Mouse (Mus musculus) retina, postnatal 7 days (tissue): ENCODE measurements at regions not wholly inside any gene's neighbourhood (a gene's known extent, or its start where the extent isn't known, plus 50 kb on each side); places are given as distances from the start of the nearest gene placed in this dataset.
"Not testable (repeated sequence)": the region's sequence is repeated elsewhere in the genome, so short reads cannot be mapped to it uniquely, and the experiment has no call there.

Source experiments
- DNase-seq: peaks from one replicate; pipeline ENCODE4 v3.0.0-alpha.2; 2012; ENCODE audit warnings: low read depth, low spot score

DNA sequence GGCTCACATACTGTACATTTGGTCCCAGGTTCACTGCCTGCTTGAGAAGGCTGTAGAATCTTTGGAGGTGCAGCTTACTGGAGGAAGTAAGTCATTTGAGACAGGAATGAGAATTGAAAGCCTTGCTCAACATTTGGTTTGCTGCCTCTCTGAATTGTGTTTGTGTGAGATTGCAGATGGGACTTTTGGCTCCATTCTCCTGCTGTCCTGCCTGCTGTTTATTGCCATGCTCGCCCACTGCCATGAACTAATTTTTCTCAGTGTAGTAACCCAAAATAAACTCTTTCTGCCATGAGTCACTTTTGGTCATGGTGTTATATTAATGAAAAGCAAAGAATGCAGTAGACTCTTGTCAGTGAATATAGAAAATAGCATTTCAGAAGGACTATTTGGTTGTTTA lies 368.1 kb downstream of the Gm8797 start:
- no peak for DNase-seq

- not testable (repeated sequence) for DNase-seq
Observed at GRCm38 (mm10) chr3:6135754-6136153, 385.1 kb downstream of the Gm8797 start.

- DNase-seq: no peak
Observed at GRCm38 (mm10) chr3:6137374-6137773, 386.8 kb downstream of the Gm8797 start.

DNA sequence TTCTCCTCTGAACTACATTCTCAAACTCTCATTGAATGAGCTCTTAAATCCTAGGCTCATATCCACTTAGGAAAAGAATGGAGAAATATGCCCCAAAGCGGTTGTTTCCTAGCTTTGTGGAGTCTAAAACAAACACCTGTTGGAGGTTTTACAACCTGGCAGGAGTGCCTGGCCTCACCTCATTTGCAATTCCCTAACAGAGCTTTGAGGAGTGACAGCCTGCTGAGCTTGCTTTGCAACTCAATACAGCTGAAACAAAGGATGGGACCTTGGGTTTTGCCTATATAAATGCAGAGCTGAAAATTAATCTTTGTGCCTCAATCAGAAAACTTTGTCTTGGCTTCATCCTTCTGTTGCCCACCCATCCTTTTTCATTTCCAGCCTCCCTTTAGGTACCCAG lies 423.2 kb downstream of the Gm8797 start:
- no peak for DNase-seq

GRCm38 (mm10) chr3:6182533-6182932 lies 431.9 kb downstream of the Gm8797 start:
- no peak for DNase-seq

DNA sequence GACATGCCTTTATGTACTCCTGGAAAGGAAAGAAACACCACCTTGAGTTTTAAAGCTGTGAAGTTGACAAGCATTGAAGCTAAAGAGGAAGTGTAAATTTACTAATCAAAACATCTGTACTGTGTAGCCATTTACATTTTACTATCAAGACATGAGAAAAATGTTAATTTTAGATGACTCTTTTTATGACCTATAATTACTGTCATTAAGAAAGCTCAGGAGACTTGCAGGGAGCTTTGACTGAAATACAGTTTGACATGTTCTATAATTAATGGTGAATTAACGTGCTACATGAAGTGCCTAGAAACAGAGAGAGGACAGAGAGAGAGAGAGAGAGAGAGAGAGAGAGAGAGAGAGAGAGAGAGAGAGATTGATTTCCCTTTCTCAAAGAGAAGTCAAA lies 432.8 kb downstream of the Gm8797 start:
- no peak for DNase-seq

DNA sequence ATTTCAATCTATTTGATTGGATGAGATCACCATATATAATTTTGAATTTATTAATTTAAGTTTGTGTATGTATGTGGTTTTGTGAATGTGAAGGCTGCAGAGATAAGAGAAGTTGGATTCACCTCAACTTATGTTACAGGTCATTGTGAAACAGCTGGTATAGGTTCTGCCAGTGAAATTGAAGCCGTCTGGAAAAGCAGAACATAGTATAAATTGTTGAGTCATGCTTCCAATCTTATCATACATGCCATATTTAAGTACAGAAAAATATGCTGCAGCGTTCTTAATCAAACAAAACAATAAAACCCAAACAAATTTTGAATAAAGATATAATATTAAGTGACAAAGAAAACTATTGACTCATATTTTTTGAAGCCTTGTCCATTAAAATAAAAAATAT lies 415.6 kb downstream of the 1700008P02Rik start:
- DNase-seq: no peak

DNA sequence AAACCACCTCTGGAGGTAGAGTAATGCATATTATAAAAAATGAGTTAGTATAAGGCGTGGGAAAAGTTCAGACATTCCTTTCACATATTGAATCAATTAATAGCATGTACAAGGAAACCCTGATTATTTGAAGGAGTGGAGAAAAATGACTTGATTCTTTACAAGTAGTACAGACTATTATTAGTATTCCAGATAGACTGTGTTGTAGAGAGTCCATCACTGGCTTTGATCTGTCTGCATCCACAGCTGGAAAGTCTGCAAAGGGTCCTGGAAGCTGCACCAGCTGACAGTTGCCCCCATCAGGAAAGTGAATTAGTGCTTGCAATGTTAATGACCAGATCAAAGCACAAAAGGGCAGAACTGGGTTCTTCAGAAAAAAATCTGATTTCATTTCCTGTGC lies 391.6 kb downstream of the 1700008P02Rik start:
- no peak for DNase-seq
